Mouse (Mus musculus): ENCODE results near the gene Imp4. TPM values are rescaled to one million over a fixed set of nuclear protein-coding genes. Genes with fewer than 3 reads are reported as not detected.

Imp4 gene
- total RNA-seq, 2 experiments from 2014 or later = 31.2 to 31.4 TPM

DNA sequence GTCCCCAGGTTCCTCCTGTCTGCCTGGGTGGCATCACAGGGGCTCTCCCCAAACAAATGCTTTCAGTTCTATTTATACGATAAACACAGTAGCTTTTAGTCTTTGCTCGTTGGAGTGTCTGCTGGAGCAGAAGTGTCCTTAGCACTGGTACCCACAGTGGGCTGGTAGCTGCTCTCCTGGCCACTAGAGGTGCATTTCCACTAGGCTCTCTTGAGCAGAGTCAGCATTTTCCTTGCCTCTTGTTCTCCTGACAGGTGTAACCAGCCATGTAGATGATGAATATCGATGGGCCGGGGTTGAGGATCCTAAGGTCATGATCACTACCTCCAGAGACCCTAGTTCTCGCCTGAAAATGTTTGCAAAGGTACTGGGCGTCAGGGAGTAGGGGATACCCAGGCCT is 3.5 kb downstream of the Imp4 start:
- DNase-seq (ENCODE audit: extremely low spot score in 1 of 2, low spot score in 2 of 2) = peak in 1 of 2 experiments; percentile 2
- intact Hi-C loops (cut with DNase I) = no loop called here

GRCm38 (mm10) chr1:34458431-34458830 is 18.8 kb downstream of the Imp4 start:
- DNase-seq (ENCODE audit: extremely low spot score in 1 of 2, low spot score in 2 of 2) = no peak
- intact Hi-C loops (cut with DNase I) = no loop called here

GRCm38 (mm10) chr1:34459284-34460060 is 19.8 kb downstream of the Imp4 start, which contains the start of gene Ptpn18:
Ptpn18 (plus strand) TSS chr1:34459762.
- intact Hi-C loops (cut with DNase I) = loop anchor here (10.0 kb wide), 1 partner anchor 125 kb away; no protein-coding TSS in a partner anchor

GRCm38 (mm10) chr1:34460061-34460441 is 20.4 kb downstream of the Imp4 start:
- intact Hi-C loops (cut with DNase I) = loop anchor here (10.0 kb wide), 1 partner anchor 125 kb away; no protein-coding TSS in a partner anchor
- no peak for DNase-seq (ENCODE audit: extremely low spot score in 1 of 2, low spot score in 2 of 2)

More at GRCm38 (mm10) chr1:34459284-34460060, 19.8 kb downstream of the Imp4 start, which contains the start of gene Ptpn18:
- DNase-seq (ENCODE audit: extremely low spot score in 1 of 2, low spot score in 2 of 2) = peak; percentile 79 to 86

GRCm38 (mm10) chr1:34462766-34463165 is 23.1 kb downstream of the Imp4 start:
- intact Hi-C loops (cut with DNase I) = loop anchor here (10.0 kb wide), 1 partner anchor 122 kb away; no protein-coding TSS in a partner anchor
- DNase-seq (ENCODE audit: extremely low spot score in 1 of 2, low spot score in 2 of 2) = peak in 1 of 2 experiments; percentile 81

DNA sequence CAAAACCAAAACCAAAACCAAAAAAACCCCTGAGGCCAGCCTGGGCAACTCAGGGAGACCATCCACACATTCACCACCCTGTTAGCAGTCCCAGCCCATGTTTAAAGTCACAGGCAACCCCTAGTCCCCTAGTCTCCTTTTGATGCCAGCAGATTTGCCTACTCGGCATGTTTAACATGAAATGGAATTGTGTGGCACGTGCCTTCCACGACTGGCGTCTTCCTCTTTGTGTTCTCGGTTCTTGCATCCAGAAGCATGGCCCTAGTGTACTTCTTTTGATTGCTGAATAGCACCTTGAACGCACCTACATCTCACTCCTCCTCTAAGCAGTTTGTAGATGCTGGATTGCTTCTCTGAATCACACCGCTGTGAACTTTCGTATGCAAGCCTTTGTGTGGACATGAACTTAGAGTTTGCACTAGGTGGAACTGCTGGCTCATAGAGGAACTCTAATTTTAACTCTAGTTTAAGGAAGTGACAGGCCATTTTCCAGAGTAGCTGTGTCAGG is 24.7 kb downstream of the Imp4 start:
- intact Hi-C loops (cut with DNase I) = loop anchor here (10.0 kb wide), 1 partner anchor 120 kb away; no protein-coding TSS in a partner anchor

GRCm38 (mm10) chr1:34465445-34465844 is 25.8 kb downstream of the Imp4 start:
- intact Hi-C loops (cut with DNase I) = loop anchor here (10.0 kb wide), 1 partner anchor 119 kb away; no protein-coding TSS in a partner anchor
- no peak for DNase-seq (ENCODE audit: extremely low spot score in 1 of 2, low spot score in 2 of 2)

More for the DNA sequence above, 24.7 kb downstream of the Imp4 start:
- DNase-seq (ENCODE audit: extremely low spot score in 1 of 2, low spot score in 2 of 2) = no peak

DNA sequence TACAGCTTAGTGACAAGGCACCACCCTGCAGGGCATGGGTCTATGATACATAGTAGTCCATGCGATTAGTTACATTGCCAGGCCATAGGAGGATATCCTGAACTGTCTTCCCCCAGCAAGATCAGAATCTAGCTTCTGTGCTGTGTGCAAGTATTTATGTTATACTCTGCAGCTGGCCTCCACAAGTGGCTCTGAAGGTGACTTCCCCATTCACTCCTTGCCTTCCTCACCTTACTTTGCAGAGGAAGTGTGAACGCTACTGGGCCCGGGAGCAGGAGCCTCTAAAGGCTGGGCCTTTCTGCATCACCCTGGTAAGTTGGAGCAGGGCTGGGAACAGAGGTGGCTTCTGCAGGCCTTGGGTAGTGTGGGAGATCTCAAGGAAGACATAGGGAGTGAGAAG is 28.4 kb downstream of the Imp4 start:
- DNase-seq (ENCODE audit: extremely low spot score in 1 of 2, low spot score in 2 of 2) = no peak
- intact Hi-C loops (cut with DNase I) = loop anchor here (10.0 kb wide), 1 partner anchor 117 kb away; no protein-coding TSS in a partner anchor

GRCm38 (mm10) chr1:34468500-34468899 is 28.8 kb downstream of the Imp4 start:
- intact Hi-C loops (cut with DNase I) = loop anchor here (10.0 kb wide), 1 partner anchor 116 kb away; no protein-coding TSS in a partner anchor
- no peak for DNase-seq (ENCODE audit: extremely low spot score in 1 of 2, low spot score in 2 of 2)

DNA sequence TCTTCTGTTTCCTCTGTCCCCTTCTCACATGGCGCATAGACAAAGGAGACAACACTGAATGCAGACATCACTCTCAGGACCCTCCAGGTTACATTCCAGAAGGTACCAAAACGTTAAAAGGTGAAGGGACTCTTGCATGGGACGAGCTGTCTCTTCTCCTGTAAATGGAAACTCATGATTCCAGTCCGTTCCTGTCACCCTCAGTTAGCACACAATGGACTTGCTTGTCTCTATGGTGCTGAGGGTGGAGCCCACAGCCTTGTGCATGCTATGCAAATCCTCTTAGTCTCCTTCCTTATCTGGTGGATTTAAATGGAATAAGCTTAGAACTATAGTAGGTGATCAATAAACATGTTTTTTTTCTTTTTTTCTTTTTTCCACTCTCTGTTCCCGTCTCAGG is 30.1 kb downstream of the Imp4 start:
- intact Hi-C loops (cut with DNase I) = loop anchor here (10.0 kb wide), 1 partner anchor 115 kb away; no protein-coding TSS in a partner anchor
- no peak for DNase-seq (ENCODE audit: extremely low spot score in 1 of 2, low spot score in 2 of 2)

DNA sequence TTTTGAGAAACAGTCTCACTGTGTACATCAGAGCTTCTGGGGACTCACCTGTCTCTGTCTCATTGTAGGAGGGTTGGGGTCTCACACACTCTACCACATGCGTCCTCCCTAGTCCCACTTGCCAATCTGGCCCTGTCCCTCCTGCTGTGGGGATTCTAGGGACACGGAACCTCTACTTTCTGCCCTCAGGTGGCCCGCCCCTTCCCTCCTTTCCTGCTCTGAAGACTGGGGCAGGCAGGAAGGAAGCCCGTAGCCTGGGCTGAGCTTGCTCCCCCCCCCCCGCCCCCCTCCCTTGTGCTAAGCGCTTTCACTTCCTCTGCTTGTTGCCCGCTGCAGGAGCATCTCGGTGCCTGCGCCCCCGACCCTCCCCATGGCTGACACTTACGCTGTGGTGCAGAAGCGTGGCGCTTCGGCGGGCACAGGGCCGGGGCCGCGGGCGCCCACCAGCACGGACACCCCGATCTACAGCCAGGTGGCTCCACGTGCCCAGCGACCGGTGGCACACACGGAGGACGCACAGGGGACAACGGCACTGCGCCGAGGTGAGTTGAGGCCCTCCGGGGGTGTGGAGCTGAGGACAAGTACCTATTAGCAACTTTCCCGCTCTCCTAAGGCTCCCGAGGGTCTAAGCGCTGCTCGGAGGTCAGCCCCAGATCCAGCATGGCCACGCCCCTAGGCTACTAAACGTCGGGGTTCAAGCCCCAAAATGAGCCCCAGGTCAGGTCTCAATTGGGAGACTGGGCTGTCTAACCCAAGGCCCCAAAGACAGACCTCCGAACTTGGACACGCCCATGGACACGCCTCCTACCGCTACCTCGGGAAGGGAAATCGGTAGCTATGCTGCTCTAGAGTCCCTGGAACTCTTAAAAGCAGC is 33.0 kb downstream of the Imp4 start:
- DNase-seq (ENCODE audit: extremely low spot score in 1 of 2, low spot score in 2 of 2) = peak in 1 of 2 experiments; percentile 53
- intact Hi-C loops (cut with DNase I) = no loop called here

GRCm38 (mm10) chr1:34478891-34479655 is 39.4 kb downstream of the Imp4 start:
- intact Hi-C loops (cut with DNase I) = no loop called here

DNA sequence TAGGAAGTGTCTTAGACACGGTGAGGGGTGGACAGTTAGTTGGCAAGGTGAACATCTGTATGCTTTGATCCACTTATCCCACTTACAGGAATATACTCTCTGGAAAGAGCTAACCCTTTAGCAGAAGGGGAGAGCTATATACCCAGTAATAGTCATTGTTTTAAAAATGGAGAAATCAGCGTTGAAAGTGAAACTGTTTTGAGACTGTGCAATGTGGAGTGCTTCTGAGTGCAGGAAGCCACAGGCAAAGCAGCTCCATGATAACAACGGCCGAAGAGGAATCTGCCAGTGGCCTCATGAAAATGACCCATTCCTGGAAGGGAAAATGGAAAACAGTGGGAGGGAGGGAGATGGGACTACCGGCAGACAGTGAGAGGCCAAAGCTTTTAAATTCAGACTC is 41.1 kb downstream of the Imp4 start:
- no peak for DNase-seq (ENCODE audit: extremely low spot score in 1 of 2, low spot score in 2 of 2)
- intact Hi-C loops (cut with DNase I) = no loop called here

More at GRCm38 (mm10) chr1:34478891-34479655, 39.4 kb downstream of the Imp4 start:
- no peak for DNase-seq (ENCODE audit: extremely low spot score in 1 of 2, low spot score in 2 of 2)

DNA sequence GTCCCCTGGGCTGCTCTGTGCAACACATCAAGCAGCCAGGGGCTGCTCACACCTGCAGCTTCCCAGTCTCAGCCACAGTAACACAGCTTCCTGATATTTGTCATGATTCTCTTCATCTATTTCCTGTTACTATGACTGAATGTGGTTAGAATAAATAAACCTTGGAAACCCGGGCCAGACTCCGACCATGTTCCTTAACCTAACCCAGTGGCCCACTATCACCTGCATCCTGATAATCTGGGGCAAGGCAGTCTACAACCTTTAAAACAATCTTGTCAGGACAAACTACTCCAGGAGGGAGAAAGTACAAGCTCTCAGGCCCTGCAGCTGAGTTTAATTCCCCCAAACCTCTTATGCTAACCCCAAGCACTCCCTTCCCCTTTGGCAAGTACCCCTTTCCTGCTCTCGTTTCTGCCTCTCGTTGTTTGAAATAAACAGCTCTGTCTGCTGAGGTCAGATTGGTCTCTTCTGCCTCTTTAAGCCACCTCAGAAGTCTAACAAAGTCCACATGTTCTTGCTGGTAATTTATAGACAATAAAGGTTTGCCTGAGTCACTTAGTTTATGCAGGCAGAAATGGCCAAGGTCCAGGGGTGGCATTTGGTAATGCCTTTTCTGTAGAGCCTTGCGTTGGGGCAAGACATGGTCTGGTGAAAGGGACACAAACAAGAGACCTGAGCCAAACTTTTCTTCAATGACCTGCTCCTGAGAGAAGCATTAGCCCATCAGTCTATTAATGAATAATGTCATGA is 42.4 kb downstream of the Imp4 start:
- no peak for DNase-seq (ENCODE audit: extremely low spot score in 1 of 2, low spot score in 2 of 2)
- intact Hi-C loops (cut with DNase I) = no loop called here

GRCm38 (mm10) chr1:34484470-34484869 is 44.8 kb downstream of the Imp4 start:
- no peak for DNase-seq (ENCODE audit: extremely low spot score in 1 of 2, low spot score in 2 of 2)
- intact Hi-C loops (cut with DNase I) = no loop called here

GRCm38 (mm10) chr1:34485461-34486188 is 46.0 kb downstream of the Imp4 start:
- intact Hi-C loops (cut with DNase I) = no loop called here
- DNase-seq (ENCODE audit: extremely low spot score in 1 of 2, low spot score in 2 of 2) = peak; percentile 39 to 48

- intact Hi-C loops (cut with DNase I) = no loop called here
- DNase-seq (ENCODE audit: extremely low spot score in 1 of 2, low spot score in 2 of 2) = no peak
Measured at GRCm38 (mm10) chr1:34487383-34487782, 47.7 kb downstream of the Imp4 start.
